Mouse (Mus musculus): ENCODE measurements around the gene Asna1. TPM values are rescaled to one million over a fixed set of nuclear protein-coding genes. Genes with fewer than 3 reads are reported as not detected.
A peak's percentile ranks its signal among the peaks of the same experiment; 100 is the strongest.

Gene Asna1
- total RNA-seq, 2 experiments from 2014 or later, result 82.3 to 85.2 TPM

DNA sequence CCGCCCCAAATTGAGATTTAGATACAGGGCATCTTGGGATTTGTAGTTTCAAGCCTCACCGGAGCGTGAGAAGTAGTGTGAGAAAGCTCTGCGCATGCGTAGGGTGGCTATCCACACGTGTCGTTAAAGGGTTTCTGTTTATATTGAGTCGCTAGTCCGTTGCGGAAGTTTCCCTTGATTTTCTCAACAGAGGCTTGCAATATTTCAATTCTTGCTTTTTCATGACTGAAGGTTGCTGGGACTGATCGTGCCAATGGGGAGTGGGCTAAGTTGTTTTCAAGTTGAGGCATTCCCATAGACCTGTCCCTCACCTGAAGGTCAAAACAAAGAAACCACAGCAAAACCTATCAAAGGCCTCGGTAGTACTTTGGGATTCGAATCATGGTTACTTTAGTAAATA is 9.7 kb upstream of the Asna1 start:
- DNase-seq, result peak; percentile 80

DNA sequence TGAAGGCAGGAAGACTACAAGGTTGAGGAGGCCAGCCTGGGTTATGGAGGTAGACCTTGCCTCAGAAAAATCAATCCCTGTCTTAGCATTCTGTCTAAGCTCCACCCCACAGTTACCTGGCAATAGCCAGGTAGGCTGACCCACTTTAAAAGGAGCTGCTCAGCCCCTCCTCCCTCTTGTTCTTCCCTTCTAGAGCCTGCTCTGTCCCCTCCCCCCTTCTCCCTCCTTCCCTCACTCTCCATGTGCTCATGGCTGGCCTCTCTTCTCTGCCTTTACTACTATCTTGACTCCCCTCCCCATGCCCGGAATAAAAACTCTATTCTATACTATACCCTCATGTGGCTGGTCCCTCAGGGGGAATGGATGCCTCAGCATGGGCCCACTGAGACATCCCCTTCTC is 8.8 kb upstream of the Asna1 start:
- DNase-seq, result no peak

DNA sequence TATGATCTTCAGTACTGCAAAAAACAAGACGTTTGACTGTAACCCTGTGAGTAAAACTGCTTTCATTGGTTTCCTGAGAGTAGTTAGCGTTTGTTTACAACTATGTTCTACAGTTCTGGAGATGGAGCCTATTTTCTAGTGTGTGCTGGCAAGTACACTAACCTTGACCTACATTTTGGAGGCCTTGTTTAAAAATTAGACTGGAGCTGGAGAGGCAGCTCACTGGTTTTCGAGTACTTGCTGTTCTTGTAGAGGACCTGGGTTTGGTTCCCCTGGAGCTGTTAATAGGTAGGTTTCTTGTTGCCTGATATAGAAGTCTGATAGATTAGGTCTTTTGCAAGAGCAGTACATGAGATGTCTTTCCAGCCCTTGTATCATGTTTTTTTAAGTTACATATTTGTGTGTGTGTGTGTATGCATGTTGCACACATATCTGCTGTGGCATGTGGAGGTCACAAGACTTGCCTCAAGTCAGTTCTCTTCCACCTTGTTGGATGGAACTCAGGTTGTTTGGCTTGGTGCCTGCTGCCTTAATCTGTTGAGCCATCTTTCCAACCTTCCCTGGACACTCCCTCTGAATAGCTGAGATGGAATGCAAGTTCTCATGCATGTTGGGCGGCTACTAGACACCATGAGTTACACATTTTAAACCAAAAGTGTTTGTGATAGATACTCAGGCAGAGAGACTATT is 7.7 kb upstream of the Asna1 start:
- no peak for DNase-seq

DNA sequence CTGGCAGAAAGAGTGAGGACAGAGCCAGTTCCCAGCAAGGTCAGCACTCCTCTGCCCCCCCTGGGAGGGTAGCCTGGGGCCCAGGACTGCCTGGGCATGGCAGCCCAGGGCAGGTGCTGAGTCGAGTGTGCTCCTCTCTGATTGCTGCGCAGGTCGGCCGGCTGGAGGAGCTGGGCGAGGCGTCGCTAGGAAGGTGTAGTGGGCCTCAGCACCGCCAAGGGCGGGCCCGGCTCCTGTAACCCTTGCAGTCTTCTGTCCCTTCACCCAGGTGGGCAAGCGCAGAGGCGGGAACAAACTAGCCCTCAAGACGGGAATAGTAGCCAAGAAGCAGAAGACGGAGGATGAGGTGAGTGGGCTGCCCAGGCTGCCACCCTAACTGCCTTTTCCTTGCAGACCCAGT is 4.2 kb upstream of the Asna1 start:
- no peak for DNase-seq

DNA sequence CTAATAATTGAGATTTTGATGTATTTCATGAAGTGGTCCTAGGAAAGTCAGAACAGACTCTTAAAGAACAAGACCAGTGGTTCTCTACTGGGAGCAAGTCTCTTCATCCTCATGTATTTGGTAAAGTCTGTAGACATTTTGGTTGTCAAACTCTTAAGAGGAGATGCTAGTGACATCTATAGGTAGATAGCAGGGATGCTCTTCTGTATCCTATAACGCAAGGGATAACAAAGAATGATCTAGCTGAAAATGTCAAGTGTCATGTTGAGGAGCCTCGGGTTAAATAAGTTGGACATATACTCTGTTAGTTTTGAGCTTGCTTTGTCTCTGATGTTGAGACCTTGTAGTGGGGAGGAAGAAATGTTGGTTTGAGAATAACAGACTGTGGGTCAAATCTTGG is 2.8 kb upstream of the Asna1 start:
- DNase-seq, result no peak

DNA sequence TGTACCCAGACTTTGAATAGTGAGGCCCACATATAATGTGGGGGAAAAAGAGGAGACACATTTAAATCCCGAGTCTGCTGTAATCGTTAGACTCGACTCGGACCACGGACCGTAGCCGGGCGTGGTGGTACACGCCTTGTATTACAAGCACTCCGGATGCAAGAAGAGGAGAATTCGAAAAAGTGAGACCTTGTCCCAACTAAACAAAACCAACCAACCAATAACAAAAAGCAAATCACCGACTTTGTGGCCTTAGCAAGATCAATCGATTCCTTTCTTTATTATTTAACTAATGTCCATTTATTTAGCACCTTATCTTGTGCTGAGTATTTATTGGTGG is 2.4 kb upstream of the Asna1 start:
- no peak for DNase-seq

DNA sequence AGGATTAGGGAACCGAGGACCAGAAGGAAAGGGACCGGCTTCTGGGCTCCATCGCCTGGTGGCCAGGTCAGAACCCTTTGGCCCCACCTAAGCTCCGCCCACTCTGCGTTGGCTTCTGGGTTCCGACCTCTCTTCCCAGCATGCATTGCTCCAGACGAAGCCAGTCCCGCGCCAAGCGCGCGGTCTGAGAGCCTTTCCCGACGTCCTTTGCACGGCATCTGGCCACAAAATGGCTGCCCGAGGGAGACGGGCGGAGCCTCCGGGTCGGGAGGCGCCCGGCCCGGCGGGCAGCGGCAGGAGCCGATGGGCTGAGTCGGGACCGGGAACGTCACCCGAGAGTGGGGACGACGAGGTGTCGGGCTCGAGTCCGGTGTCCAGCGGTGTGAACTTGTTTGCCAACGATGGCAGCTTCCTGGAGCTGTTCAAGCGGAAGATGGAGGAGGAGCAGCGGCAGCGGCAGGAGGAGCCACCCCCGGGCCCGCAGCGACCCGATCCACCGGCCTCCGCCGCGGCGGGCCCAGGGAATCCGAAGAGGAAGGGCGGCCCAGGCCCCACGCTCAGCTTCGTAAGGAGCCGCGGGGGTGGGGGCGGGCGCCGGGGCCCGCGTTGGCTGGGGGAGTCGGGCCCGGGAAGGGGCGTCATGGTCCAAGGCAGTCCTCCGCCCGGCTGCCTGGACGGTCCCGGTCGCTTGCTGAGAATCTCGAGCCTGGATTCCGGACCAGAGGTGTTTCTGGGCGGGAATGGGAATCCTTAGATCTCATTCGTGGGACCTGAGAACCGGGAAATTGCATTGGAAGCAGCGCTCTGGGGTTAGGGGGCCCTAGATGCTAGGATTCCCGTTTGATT is 1.8 kb upstream of the Asna1 start, which contains the start of gene Trir:
TSS of gene Trir (plus strand) at position 154 of the 846 bp plus-strand sequence.
- DNase-seq, result peak; percentile 98

DNA sequence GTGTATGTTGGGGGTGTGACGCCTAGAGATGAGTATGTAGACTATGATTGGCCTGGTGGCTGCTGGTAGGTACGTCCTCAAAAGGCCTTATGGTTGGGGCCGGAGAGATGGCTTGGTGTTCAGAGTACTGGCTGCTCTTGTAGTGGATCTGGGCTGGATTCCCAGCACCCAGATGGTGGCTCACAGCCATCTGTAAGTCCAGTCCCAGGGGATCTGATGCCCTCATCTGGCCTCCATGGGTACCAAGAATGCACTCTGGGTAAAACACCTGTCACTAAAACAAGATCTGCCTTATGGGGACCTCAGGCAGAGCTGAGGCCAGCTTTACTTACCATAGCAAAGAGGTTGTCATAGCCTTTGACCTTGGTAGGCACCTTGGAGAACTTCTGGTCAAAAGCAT is 1.2 kb downstream of the Asna1 start:
- DNase-seq, result no peak

DNA sequence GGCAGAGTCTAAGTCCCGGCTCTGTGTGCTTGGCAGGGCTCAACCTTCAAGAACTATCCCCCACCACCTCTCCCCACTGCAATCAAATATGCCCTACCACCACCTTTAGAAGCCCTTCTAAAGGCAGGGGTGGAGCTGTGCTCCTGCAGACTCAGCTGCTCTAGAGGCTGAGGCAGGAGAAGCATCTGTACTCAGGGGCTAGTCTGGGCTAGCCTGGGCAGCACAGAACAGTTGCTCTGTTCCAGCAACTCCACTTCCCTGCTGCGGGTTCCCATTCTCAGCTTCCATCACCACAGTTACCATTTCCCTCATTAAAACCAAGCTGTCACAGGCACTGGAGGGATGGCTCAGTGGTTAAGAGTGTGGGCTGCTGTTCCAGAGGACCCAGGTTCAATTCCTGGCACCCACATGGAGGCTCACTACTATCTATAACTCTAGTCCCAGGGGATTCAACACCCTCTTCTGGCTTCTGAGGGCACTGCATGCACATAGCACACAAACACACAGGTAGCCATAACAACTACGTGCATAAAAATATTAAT is 3.5 kb downstream of the Asna1 start:
- no peak for DNase-seq

DNA sequence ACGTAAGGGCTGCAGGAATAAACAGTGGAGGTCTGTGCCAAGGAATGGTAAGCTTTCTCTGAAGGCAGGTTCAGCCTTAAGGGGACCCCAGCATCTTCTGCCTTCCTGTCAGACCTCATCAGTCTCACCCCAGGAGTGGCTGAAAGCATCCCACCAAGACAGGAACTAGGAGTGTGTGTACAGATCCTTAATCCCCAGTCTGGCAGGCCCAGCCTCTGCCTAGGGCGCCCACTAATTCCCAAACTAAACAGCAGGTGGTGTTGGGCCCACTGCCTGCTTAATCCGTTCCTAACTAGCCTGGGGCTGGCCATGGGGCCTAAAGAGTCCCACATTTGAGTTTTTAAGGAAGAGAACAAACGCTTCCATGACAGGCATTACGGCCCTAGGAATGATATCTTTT is 7.9 kb downstream of the Asna1 start:
- DNase-seq, result no peak

DNA sequence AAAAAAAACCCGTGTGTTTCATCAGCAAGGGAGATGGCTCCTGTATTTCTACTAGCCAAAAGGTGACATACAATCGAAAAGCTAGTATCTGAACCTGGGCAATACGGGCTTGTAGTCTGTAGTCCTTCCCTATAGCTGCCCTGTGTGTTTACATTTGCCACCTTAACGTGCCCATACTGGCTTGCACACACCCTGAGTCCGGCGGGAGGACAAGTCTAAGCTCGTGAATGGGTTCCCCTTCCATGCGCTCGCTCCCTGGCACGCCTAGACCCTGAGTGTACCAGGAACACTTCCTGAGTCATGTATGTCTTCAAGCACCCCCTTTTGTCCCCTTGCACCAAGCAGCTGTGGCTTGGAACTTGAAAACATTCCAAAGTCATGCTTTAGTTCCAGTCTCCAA is 8.4 kb downstream of the Asna1 start:
- DNase-seq, result no peak

DNA sequence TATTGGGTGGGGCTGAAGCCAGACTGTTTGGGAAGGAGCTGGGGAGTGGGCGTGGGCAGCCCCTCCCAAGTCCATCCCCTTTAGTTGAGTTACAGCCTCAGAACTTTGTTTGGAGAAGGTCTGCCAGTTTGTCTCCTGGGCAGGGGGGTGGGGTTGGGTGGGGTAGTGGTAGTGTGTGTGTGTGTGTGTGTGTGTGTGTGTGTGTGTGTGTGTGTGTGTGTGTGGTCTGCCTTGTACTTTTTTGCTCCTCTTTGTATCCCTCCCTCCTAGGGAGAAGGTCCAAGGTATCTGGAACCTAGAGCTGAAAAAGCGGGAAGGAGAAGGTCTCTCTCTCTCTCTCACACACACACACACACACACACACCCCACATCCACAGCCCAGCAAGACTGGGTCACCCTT is 10.7 kb downstream of the Asna1 start, which contains the start of gene Best2:
TSS of gene Best2 (minus strand) at position 101 of the 400 bp plus-strand sequence.
- no peak for DNase-seq

DNA sequence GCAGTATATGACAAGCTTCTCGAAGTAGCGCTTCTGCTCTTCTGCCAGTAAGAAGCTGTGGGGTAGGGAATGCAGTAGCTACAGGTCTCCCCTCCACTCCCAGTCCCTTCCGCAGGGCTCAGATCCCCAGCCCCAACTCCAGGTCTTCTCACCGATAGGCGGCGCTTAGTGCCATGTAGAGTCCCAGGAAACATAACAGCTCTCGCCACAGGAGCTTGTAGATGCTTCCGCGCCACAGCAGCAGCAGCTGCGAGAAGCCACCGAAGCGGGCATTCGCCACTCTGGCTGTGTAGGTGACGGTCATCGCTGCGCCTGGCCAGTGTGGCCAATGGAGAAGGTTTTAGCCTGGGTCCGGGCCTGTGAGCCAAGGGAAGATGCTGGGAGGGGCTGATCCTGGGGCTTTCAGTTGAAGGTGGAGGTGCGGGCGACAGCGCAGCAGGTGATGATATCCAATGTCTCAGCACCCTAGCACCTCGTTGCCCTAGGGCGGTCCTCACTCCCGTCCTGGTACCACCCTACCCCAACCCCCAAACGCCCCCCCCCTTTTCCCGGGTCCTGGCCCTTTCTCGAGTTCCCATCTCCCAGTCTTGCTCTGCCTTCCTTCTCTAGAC is 11.7 kb downstream of the Asna1 start:
- DNase-seq, result peak; percentile 75

DNA sequence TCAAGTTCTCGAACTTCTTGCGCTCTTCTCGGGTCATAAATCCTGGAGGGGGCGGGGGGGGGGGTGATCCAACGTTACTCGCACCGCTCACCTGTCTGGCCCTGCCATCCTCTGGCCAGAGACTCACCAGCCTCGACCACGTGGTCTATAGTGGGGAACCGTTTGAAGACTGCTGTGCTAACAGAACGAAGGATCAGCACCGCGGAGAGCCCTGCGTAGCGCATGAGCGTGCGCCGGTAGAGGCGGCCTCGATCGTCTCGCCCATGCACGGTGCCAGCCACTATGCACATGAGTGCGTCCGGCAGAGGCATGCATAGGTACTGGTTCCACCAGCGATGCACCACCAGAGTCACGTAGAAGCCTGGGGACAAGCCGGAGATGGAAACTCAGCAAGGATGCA is 13.8 kb downstream of the Asna1 start:
- DNase-seq, result no peak

DNA sequence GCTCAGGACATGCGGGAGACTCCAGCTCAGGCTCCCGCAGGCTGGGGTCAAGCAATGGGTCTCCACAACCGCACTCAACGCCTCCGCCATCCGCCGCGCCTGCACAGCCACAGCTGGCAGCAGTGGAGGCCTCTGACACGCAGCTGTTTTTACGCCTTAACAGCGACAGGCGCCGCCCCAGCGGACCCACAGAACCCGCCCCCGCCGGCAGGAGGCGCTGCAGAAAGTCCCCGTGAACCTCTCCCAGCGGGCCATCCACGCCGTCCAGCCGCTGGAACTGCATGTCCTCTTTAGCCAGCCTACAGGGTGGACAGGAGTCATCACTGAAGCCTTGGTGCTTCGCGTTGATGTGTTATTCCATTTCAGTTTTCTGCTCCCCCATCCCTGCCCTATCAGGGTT is 17.4 kb downstream of the Asna1 start:
- peak; percentile 66 for DNase-seq

DNA sequence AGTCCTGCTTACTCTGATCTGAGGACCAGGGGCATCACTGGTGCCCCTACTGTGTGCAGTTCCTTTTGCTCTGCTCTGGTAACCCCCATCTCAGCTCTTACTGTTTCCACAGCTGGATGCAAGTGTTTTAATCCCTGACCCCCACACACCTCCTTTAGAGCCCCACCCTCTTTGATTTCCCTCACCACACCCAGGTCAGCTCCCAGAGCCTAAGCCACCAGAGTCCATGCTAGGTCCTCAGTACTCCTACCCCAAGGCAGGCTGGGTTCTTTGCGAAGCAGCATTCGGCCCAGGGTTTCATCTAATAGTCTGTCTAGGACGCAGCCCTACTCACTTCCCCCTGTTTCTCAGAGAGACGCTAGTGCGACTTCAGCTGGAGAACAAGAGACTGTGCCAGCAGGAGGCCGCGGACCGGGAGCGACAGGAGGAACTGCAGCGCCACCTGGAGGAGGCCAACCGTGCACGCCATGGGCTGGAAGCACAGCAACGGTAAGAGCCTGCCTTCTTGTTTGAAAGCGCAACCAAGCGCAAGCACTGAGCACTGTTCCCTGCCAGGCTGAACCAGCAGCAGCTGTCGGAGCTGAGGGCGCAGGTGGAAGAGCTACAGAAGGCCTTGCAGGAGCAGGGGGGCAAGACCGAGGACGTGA is 27.3 kb downstream of the Asna1 start:
- DNase-seq, result peak; percentile 94

DNA sequence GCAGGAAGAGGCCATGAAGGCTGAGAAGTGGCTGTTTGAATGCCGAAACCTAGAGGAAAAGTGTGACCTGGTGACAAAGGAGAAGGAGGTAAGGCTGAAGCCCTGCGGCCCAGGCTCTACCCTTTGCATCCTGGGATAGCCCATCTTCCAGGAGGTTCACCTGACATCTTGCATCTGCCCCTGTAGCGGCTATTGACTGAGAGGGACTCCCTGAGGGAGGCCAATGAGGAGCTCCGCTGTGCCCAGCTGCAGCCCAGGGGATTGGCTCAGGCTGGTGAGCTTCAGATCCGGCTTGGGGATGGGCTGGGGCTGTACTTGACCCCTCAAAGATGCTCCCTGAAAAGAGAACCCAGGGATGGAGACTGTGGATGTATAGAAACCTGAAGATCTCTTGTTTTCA is 28.1 kb downstream of the Asna1 start:
- DNase-seq, result no peak

DNA sequence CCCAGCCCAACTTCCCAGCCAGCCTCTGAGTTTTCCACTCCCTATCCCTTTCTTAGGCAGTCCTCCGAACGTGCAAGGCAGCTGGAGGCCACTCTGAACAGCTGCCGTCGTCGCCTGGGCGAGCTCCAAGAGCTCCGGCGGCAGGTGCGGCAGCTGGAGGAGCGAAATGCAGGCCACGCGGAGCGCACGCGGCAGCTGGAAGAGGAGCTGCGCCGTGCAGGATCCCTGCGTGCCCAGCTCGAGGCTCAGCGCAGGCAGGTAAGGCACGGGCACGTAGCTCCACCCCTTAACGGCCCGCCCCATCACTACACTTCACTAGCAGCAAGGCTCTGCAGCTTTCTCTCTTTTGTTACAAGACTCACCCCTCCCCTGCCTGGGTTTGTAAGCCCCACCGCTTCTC is 29.4 kb downstream of the Asna1 start:
- DNase-seq, result no peak

DNA sequence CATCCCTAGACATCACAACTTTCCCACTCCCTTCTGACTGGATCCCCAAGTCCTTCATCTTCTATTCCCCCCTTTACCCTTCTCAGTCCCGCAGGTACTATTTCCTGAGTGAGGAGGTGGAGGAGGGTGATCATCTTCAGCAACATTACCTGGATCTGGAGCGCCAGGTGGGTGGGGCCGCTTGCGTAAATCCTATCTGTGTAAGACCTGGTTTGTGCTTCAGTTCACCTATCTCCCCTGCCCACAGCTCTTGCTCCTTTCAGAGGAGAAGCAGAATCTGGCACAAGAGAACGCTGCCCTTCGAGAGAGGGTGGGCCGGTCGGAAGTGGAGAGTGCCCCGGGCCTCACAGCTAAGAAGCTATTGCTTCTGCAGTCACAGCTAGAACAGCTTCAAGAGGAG is 30.7 kb downstream of the Asna1 start:
- no peak for DNase-seq

DNA sequence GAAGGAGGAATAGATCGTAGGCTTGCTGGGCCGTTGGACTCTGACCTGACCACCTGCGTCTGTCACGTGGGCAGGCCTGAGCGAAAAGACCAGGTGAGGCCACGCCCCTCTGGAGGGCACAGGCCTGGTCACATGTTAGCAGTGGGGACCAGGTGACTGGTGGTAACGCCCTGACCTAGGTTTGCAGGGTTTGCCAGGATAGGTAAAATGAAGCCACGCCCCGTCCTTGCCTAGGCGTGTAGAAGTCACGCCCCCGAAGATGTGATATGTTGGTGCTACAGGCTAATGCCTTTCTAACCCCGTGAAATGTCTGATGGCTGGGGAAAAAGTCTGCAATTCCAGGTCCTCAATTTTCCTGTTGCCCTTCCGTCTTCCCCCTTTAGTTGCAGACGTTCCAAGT is 34.2 kb downstream of the Asna1 start:
- DNase-seq, result peak; percentile 42

DNA sequence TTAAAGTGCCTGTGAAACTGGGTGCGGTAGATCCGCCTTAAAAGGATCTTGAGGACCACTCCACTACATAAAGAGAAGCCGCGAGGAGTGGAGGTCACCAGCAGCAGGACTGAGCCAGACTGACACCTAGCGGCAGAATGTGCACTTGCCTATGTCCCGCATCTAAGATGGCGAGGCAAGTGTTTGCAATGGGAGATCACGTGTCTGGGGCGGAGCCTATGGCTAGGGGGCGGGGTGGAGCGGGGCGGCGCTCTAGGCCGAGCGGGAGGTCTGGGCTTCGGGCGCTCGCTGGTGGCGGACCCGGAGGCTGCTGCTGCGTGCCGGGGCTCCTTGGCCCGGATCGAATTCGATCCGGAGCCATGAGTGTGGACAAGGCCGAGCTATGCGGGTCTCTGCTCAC is 34.7 kb downstream of the Asna1 start, which contains the start of gene Hook2:
TSS of gene Hook2 (plus strand) at position 255 of the 400 bp plus-strand sequence.
- DNase-seq, result peak; percentile 99

DNA sequence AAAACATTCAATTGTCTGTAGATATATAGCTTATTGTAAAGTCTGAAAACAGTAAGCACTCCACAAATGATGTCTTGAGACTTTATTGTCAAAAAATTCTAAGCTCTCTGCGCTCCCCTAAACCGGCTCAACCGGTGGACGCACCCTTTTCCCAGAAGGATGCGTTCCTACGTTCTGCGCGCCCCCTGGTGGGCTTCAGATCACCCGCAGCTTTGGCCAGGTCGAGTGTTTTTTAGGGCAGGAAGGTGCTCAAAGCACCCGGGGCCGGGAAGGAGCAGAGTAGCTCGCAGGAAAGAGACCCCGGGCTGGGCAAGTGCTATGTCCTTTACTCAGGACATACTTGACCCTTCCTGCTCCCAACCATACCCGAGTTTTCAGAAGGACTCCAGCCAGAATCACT is 35.3 kb downstream of the Asna1 start:
- peak; percentile 97 for DNase-seq

DNA sequence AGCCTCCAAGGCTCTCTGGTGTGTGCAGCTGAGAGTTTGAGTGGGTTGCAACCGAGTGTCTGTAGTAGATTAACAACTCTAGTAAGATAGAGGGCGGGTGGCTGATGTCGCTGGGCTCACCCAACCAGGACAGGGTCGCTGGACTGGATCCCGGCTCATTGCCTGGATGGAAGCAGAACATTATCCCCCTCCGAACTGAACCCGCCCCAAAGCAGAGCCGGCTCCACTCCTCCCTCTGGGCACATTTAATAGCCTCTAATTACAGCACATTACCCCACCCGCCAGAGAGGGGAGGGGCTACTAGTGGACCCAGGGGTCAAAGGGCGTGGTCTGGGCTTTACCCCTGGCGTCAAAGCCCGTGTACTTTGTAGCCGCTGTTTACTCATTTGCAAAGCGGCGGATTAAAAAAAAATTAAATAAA is 35.8 kb downstream of the Asna1 start:
- peak; percentile 57 for DNase-seq
